Mouse (Mus musculus) fat pad, adult 2 months (tissue): ENCODE data around the gene Slc7a1.

Source experiments
- DNase-seq: peaks from one replicate; pipeline ENCODE4 v3.0.0-alpha.2; 2011; ENCODE audit warnings: low read depth, low spot score; ENCODE audit errors: extremely low read depth

Gene Slc7a1

DNA sequence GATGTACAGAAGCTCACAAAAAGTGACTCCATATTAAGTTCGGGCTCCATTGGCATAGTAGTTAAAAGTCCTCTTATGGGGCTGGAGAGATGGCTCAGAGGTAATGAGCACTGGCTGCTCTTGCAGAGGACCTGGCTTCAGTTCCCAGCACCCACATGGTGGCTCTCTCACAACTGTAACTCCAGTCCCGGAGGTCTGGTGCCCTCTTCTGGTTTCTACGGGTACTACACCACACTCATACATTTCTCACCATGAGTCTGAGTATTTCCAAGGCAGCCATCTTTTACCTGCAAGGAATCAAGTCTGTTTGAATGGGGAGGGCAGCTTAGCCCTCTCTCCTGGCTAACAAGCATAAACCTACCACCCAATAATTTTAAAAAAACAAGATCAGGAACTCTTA is 30.5 kb downstream of the Slc7a1 start:
- no peak for DNase-seq

DNA sequence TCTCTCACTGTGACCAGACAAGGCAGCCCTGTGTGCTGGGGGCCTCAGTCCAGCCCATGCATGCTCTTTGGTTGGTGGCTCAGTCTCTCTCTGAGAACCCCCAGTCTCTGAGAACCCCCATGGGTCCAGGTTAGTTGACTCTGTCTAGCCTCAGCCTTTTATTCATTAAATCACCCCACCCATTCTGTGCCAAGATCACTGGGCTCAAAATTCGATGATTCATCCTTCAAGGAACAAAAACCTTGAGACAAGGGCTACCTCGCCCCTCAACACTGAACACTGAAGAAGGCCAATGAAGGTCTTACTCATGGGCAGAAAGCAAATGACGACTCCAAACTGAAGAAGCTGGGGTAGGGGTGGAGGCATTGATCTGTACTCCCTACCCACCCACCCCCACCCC is 31.9 kb downstream of the Slc7a1 start:
- no peak for DNase-seq

DNA sequence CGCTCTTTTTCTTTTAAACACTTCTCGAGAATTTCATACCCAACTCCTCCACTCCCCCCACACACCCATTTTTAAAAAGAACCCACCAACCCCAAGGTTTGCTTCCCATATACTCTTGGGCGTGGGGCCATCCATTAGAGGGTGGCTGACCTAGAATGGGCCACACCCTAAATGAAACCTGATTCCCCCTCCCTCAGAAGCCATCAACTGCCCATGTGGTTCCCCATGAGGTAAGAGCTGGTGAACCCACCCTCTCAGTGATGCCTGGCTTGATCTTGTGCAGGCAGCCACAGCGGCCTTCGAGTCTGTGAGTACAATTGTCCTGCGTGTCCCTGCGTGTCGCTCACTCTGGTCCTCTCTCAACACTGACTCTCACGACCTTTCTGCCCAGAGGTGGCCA is 33.2 kb downstream of the Slc7a1 start:
- no peak for DNase-seq

DNA sequence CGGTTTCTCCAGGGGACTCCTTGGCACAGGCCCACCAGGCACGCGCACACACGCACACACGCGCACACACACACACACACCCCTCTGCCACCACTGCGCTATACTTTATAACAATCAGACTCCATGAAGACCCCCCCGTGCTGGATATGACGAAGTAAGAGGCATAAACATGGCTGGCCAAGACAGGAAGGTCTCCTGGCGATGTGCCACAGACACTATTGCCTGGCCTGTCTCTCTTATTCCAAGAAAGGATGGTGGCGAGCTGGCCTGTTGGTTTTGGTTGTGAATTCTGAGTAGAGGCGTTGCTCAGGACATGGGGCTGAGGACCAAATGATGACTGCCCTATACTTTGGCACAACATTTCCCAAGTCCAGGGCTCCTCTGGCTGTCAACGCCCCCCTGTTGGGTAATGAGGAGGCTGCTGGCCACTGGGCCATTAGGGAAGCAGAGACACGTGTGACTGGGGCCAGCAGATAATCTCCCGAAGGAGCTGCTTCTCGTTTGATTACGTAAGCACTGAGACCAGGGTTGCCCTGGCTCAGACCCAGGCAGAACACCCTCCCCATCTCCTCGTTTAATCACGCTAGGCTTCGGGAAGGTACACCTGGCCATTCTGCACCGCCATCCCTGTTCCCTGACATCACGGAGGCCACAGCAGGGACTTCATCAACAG is 36.1 kb downstream of the Slc7a1 start:
- DNase-seq, result no peak

DNA sequence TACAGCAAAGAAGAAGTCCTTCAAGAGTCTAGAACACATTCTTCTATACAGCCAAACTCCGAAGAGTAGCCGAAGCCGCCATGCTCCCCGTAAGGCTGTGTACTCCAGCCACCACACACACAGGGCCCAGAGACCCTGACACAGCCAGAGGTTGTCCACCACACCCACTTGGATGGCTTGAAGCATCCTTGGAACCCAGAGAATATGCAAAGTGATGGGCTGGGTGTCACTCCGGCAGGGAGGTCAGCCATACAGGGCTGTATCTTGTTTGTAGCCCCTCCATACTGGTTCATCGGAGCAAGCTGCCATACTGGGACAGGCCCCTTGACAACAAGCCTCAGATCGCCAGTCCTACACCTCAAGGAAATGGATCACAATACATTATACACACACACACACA is 37.4 kb downstream of the Slc7a1 start:
- DNase-seq, result no peak

DNA sequence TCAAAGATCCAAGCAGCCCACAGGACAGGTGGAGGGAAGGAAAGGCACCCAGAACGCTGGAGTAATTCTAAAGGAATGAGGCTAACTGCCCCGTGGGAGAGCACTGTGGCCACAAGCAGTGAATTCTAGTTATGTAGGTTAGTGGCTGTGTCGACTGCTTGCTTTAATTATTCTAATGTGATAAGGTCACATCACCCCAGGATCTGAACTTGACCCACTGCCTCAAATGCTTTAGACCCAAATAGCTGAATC is 38.0 kb downstream of the Slc7a1 start:
- no peak for DNase-seq

DNA sequence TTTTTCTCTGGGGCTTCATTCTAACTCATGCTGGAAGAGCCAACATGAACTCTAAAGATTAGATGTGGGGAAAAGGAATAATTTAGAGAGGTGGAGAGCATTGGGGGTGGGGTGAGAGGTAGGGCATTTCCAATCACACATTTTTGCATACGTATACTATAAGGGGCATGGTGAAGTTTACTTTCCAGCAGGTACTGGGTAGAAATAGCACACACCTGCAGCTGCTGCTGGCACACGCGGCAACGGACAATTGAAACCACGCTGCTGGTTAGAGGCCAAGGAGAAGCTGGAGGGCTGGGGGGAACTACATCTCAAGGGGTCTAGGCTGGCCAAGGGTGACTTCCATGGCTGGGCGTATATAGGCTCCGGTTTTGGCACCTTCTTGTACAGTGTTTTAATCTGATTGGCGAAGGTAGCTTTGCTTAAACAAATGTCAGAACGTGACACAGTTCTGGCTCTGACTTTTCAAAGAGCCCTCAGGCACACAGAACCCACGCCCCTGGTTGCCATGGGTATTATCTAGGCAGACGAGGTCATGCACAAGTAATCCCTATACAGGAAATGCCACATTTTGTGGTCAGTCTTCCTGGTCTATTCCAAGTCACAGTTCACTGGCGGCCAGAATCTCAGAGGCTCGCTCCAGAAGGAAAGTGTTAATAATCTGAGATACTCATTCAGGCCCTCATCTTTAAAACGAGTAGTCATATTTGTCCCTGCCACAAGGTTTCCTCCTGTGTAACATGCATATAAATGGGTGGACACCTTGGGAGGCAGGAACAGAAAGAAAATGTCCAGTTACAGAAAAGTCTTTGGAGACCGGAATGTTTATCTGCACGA is 38.6 kb downstream of the Slc7a1 start:
- no peak for DNase-seq

DNA sequence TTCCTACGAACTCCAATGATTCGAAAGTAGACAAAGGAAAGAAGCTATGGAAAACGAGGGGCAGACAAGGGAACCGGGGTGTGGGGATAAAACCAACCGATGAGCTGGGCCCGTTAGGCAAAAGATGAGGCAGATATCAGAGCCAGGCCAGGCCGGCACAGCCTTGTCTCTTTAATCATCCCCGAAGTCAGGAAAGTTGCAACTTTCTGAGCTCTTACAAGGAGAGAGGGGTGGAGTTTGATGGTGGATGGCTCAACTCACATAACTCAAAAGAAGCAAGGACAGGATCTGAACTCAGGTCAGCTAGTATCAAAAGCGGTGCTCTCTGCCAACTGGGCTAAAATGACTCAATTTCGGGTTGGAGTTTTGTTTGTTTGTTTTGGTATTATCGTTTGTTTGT is 40.6 kb downstream of the Slc7a1 start:
- no peak for DNase-seq

DNA sequence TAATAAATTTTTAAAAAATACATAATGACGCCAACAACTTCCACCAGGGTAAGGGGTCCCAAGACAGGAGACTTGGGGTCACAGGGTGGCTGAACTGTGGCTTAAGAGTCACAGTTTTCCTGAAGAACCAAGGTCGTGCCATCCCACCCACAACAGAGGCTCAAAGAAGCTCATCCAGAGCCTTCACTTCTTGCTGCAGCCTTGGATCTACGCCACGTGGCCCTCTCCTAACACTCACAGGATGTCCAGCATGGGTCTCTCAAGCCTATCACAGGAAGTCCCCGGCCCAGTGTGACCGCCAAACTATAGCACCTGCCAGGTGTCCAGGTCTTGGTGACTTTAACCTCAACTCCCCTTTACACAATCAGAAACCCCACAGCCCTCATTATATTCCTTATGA is 42.5 kb downstream of the Slc7a1 start:
- DNase-seq, result no peak

DNA sequence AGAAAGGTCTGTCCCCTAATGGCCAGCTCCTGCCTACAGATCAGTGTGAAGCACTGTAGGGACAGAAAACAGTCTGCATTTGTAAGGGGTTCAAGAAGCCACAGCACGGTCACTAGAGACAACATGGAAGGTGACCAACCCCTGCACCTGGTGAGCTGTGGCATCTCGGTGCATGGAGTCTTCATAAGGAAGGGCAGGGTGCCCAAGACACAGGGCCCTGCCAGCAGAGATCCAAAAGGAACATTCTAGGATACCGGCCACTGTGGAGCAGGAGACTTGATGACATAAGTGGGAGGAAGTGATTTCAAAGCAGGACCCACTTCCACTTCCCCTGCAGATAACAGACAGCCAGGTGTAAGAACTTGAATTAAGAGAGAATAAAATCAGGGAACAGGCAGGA is 43.9 kb downstream of the Slc7a1 start:
- DNase-seq, result no peak

DNA sequence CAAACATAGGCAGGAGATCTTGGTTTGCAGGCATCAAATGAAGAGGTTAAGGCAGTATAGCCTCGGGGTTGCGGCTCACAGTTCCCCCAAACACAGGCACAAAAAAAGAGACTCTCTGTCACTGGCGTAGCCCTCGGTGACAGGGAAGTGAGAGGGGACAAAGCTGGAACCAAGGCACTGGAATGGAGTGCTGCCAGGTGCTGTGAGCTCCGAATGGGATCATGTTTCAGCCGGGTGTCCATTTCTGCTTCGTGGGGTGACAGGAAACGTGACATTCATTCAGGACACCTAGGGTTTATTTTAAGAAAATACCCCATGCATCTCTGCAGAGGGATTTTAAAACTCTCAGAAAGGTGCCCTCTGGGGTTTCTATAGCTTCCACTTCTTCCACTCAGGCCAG is 45.2 kb downstream of the Slc7a1 start:
- DNase-seq, result no peak

DNA sequence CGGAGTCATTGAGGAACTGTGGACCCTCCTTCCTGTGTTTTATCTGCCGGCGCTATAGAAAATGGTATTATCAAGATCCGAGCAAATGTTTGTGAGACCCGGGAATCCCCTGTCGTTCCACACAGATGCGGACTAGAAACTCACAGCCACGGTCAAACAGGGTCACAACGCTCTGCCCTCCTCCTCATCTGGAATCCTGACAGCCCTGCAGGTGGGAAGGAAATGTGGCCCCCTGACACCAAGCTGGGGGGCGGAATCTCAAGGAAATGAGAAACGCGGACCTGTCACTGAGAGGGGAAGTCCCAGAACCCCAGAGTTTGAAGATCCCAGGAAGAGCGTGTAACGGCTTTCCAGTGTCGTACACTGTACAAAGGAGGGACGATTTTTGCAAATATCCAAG is 46.3 kb downstream of the Slc7a1 start:
- no peak for DNase-seq

DNA sequence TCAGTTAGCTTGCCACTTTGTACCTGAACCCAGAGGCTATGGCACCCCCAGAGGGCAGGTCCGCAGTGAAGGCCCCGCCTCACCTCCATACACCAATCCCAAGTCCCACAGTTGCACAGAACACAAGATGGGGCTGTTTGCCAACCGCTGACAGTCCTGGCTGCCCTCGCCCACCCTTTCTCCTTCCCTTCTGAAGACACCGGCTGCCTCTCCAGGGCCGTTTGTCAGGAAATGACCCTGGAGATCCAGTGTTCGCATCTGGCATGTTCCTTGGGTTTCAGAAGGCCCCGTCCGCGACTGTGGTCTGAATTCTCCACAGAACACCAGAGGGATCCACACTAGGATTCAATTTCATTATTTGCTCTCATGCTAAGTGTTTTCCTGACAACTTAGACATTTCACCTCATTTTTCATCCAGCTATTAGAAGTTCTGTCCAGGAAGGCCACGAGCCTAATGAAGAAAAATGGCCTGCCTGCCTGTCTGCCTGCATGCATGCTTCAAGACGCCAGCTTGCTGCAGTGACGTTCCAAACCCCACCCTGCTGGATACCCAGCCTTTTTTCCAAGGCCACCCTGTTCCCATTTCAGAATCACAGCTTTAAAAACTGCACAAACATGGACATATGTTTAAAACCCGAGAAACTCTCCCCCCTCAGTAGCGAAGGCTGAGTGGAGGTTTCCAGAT is 50.2 kb downstream of the Slc7a1 start:
- no peak for DNase-seq

DNA sequence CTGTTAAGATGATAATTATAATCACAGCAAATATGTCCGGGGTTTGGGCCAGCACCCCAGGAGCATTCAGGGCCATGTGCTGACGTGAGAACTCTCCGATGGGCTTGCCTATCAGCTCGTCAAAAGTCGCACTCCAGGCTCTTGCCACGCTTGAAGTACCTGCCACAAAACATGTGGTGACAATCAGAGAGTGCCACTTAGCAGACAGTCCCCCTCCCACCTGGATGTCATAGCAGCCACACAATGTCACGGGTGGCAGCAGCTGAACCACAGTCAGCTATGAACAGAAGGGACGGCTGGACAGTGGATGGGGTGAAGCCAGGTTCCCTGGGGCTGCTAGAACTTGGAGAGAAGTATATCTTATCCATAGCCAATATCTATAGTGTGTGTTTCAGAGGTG is 51.6 kb downstream of the Slc7a1 start:
- DNase-seq, result no peak

DNA sequence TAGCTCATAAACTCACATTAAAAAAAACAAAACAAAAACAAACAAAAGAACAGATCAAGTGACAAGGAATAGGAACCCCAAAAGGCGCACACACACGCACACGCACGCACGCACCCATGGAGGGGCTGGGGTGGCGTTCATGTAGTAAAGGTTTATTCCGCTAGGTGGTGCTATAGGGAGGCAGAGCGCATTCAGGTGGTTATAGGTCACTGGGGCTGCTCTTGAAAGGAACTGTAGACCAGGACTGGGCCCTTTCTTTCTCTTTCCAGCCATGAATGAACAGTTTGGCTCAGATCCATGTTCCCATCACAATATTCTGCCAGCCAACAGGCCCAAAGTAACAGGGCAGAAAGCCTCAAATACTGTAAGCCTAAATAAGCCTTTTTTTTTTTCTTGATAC is 53.2 kb downstream of the Slc7a1 start:
- no peak for DNase-seq

DNA sequence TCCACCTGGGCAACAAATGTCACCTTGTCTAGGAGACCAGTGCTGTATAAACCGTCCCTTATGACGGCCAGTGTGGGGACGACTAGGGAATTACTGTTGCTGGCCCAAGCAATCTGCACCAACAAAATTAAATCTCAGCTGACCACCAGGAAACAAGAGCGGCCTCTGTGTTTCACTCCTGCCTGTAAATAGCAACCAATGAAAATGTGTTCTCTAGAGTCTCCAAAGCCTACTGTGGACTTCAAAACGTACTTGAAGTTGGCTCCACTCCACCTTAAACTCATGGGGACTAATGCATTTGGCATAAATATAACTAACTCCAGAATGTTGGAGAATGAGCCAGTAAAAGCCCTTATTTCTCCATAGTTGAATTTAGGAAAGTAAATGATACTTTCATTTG is 55.3 kb downstream of the Slc7a1 start:
- no peak for DNase-seq

DNA sequence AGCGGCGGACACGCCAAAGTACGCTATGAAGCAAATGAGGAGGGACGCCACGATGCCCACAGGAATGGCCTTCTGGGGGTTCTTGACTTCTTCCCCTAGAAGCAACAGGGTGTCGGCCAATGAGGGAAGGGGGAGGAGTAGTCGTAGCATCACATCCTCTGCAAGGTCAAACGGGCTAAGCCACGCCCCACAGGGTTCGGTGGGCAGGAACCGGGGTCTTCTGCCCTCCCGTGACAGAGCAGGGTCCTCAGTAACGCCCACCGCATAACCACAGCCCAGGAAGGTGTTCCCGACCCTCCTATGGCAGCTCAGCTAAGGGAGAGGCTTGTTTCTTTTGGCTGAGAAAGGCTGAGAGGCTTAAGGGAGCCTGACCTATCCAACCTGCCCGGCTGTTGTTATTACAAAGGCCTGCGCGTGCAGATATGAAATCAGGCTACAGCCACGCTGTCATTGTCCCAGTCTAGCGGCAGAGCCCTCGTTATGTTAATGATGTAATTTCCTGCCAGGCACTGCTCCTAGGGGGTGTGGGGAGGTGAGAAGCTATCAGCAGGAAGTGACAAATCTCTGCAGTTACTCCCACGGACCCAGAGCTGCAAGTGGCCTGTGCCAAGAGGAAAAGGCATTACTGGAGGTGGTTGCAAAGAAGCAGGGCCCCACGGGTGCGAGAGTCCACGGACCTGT is 57.5 kb downstream of the Slc7a1 start:
- no peak for DNase-seq

DNA sequence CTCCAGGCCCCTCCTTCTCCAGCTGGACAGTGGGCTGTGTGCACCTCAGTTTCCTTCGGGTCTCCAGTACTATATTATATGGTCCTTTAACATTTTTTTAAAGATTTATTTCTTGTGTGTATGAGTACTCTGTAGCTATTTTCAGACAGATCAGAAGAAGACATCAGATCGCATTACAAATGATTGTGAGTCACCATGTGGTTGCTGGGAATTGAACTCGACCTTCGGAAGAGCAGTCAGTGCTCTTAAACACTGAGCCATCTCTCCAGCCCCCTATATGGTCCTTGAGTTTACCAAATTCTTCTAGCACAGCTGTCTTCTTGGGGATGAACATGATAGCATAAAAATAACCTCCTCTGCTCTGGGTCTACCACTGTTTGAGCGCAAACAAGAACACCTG is 60.6 kb downstream of the Slc7a1 start:
- no peak for DNase-seq

DNA sequence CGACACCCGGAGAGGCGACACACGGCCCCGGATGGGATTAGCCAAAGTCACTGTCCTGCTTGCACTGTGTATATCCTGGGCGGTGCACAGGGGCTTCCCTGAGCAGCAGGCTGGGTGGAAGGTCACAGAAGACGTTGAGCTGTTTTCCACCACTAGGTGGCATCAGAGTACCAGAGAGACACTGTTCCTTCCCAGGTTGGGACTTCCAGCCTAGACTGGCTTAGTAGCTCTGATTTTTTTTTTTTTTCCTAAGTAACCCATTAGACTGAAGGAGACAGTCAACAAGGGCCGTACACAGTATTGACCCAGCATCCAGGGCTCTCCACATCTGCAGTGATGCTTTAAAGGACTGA is 67.1 kb downstream of the Slc7a1 start:
- no peak for DNase-seq

DNA sequence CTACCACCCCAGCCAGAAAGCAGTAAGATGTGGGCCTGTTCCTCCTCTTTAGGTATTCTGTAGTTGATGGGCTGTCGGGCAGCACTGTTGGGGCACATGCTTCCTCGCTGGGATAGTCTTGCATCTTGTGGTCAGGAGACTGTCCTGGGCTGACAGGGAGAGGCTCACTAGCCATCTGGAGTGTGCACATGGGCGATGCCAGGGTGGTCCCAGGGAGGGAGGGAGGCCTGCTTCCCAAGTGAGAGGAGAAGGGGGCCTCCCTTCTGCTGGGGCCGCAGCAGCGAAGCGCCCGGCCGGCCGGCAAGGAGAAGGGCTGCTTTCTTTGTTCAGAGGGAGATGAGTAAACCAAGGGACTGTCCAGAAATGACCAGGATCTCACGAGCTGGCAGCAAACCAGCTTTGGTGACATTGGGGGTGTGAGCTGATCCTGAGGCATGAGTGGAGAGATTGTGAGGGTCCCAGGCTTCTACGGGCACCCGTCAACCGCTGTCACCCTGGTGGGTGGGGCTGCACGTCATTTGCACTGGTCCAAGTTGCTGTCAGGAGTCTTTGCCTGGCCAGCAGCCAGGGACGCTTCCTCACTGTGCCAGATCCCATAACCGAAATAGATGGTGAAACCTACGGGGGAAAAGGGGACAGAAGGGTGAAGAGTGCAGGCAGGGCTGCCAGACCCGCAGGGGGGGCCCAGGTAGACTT is 67.6 kb downstream of the Slc7a1 start:
- DNase-seq, result no peak

DNA sequence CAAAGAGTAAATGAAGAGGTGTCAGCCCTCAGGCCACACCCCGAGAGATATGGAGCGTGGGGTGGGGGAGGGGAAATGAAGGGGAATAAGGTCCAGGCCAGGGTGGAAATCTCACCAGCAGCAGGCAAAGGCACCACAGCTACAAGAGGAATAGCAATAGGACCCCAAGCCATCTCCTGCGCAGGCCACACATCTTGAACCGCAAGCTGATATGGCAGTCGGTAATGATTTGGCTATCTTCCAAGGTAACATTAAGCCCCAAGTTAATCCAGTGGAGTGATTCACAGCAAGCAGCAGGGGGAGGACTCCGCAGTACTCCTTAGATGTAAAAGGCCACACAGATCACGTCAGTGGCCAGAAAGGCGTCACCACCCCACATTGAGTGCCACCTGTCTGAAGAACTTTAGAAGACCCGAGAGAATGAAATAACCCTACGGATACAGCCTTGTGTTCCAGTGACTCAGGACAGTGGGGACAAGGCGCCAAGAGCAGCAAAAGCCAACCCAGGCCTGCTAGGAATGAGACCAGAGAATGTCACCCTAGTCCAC is 68.4 kb downstream of the Slc7a1 start:
- no peak for DNase-seq
